Mouse (Mus musculus) kidney, adult 10 weeks (tissue): ENCODE results near the gene Zfp108. TPM values are rescaled to one million over a fixed set of nuclear protein-coding genes. Genes with fewer than 3 reads are reported as not detected.

Source experiments
- polyA plus RNA-seq: library from polyadenylated mRNA; stranded (reverse); fragments of 350-450 nt; fragmentation: Illumina TruSeq; extraction: RNeasy Lipid Tissue Mini Kit (QIAGEN cat#74804); gene quantifications from one replicate; pipeline ENCODE4 v1.2.3, GENCODE M21; 2014; ENCODE audit warnings: low read depth, low replicate concordance

Zfp108 gene
- polyA plus RNA-seq = 2.9 TPM

DNA sequence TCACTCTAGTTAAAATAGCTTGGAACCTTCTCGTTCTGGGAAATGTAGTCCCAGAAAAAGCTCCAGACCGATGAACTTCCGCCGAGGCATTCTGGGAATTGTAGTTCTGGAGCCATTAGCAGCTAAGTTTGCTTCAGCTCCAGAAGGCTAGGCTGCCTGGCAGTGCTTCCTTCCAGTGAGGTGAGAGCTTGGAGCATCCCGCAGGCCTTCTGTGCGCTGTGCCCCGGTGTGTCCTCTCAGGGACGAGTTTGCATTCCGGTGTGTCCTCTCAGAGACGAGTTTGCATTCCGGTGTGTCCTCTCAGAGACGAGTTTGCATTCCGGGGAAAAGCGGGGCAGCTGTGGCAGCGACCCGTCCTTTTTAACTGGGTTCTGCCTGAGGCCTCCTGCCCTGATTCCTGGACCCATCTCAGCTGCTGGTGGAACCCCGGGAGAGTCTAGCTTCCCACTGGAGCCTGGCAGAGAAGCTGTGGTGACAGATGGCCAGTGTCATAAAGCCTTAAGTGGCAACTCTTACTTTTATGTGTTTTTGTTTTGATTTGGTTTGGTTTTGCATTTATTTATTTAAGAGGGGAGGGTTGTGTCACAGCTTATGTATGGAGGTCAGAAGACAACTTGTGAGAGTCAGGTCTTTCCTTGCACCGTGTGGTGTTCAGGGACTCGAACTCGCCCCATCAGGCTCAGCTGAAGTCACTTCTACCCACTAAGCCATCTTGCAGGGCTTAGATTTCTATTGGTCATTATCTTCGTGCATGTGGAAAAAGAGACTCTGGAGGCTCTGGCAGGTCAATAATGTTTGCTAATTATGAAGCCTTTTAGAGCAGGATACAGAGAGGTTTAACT is at the start of gene Zfp108:
Gene Zfp108 (plus strand): TSS at position 162 of the 842 bp plus-strand sequence.

DNA sequence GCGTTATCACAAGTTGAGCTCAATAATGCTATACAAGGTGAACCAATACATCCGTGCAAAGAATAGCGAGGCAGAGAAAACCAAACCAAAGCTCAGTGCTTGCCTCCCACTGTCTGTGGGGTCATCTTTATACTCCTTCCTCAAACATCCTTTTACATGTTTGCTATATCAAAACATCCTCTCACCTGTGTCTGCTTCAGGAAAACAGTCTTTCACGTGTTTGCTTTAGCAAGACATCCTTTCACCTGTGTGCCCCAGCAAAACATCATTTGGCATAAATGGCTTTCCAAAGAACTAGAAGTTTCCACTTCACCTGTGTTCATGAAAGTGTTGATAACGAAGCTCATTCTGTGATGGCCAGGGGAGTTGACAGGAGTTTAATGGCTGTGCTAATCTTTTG is 43.3 kb upstream of the Zfp108 start, which contains the start of gene Zfp111:
Gene Zfp111 (minus strand): TSS at position 101 of the 400 bp plus-strand sequence.

DNA sequence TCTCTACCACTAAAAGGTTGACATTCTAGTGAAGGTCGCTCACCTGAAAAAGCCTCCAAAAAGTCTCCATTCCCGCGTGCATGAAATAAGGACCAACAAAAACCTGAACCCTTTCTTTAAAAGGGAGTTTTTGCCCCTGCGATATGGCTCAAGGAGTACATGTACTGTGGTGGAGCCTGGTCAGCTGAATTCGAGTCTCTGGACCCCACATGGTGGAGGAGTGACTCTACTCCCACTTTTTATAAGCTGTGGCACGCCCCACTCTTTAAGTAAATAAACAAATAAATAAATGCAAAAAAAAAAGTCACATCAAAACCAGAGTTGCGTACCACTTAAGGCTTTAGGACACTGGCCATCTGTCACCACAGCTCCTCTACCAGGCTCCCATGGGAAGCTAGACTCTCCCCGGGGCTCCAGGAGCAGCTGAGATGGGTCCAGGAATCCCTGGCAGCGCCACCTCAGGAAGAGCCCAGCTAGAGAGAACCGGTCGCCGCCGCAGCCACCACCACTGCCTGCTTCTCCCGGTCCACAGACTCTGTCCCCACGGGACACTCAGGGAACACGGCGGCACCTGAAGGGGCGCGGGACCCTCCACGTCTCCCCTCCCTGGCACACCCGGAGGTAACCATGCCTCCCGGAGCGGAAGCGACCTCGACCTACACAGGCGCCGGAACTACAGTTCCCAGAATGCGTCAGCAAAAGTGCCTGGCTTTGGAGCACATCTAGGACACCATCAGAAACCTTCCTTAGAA is 17.4 kb upstream of the Zfp108 start, which contains the start of gene Zfp109:
Gene Zfp109 (minus strand): TSS at position 521 of the 752 bp plus-strand sequence.

DNA sequence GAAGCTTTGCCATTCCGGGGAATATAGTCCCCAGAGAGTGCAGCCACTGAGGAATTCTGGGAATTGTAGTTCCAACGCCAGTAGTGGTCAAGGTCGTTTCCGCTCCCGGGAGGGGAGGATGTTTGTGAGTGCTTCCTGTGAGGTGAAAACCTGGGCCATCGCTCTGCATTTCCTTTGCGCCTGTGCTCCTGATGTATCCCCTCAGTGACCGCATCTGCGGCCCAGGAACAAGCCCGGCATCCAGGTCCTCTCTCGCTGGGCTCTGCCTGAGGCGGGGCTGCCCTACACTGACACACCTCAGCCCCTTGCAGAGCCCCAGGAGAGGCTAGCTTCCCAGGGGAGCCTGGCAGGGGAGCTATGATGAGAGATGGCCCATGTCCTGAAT is 15.7 kb downstream of the Zfp108 start, which contains the start of gene Zfp93:
Gene Zfp93 (plus strand): TSS at position 133 of the 385 bp plus-strand sequence.

DNA sequence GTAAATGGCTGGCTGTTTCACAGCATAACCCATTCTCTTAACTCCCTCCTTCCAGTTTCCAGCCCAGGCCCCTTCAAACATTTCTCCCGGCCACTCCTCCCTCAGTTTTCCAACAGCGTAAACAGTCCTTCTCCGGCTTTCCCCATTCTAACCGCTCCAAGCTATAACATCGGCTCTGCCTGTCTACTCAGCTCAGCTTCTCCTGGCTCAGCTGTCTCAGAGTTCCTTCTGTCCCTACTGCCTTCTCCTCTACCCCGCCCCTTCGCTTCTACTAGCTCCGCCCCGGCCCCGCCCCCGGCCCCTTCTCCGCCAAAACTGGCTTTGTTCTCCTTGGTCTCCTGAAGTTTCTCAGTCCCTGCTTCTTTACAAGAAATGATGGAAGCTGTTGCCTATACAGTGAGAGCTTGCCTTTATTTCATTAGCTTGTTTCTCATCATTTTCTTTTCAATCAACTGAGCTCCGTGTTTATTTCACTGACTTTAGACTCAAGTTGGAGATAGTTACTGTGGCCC is 46.2 kb downstream of the Zfp108 start, which contains the start of gene Zfp61:
Gene Zfp61 (minus strand): TSS at position 462 of the 512 bp plus-strand sequence.

Other genes with a start within 250 kb of the Zfp108 start
- gene Vmn1r183, start 201.5 kb upstream of the Zfp108 start, polyA plus RNA-seq = not detected
- gene Zfp180, start 172.9 kb upstream of the Zfp108 start, polyA plus RNA-seq = 10.3 TPM
- 0.89 TPM for gene Zfp112, start 142.5 kb upstream of the Zfp108 start, polyA plus RNA-seq
- 4.6 TPM for gene Zfp235, start 120.6 kb upstream of the Zfp108 start, polyA plus RNA-seq
- gene Zfp114, start 79.7 kb upstream of the Zfp108 start, polyA plus RNA-seq = 0.93 TPM
- gene Zfp111, start 43.4 kb upstream of the Zfp108 start, polyA plus RNA-seq = 6.2 TPM
- gene Zfp109, start 17.2 kb upstream of the Zfp108 start, polyA plus RNA-seq = 2.8 TPM
- 4.8 TPM for gene Zfp93, start 15.6 kb downstream of the Zfp108 start, polyA plus RNA-seq
- gene Zfp61, start 46.4 kb downstream of the Zfp108 start, polyA plus RNA-seq = 2.3 TPM
- gene Zfp94, start 61.9 kb downstream of the Zfp108 start, polyA plus RNA-seq = 2.2 TPM
- gene Tescl, start 79.1 kb downstream of the Zfp108 start, polyA plus RNA-seq = not detected
- not detected for gene Lypd5, start 94.4 kb downstream of the Zfp108 start, polyA plus RNA-seq
- gene Kcnn4, start 115.5 kb downstream of the Zfp108 start, polyA plus RNA-seq = not detected
- not detected for gene Smg9, start 144.8 kb downstream of the Zfp108 start, polyA plus RNA-seq
- gene Irgc1, start 197.5 kb downstream of the Zfp108 start, polyA plus RNA-seq = not detected
- 1.0 TPM for gene Plaur, start 207.7 kb downstream of the Zfp108 start, polyA plus RNA-seq
- gene Cadm4, start 227.2 kb downstream of the Zfp108 start, polyA plus RNA-seq = 0.97 TPM